In the genomic region with DNA sequence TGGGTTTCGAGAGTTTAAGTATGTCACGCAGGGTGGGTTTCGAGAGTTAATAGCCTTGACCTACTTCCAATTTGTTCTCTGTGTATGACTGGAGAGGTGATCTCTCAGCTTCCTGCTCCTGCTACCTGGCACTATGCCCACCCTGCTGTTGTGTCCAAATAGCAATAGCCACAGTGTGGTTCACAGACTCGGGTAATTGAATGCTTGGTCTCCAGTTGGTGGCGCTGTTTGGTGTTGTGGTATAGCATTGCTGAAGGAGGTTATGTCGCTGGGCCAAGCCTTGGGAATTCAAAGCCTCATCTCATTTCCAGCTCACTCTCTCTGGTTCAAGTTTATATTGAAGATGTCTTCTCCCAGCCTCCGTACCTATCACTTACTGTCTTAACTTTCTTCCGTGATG, we compare ENCODE assay signal across 9 mouse cellular contexts.
DNase-seq lines count a peak whose midpoint lies in the region; ATAC-seq lines count a peak whose summit lies in the region.
"Had no signal": no experiment of that assay in that cellular context is flagged by ENCODE, and none has a peak within 500 bp of the region (broad histone marks: within the 10 kb centered on the region; RNA-seq: fewer than 3 reads in every experiment).

No protein-coding gene starts in this region.

- DNase-seq in kidney, adult 11 months, result peak; percentile 46
- DNase-seq in ES-CJ7 (ENCODE audit: low read depth, low spot score), result peak; percentile 40
- DNase-seq in cerebellum, adult 18-20 months, result peak; percentile 84 to 85
- DNase-seq in kidney, postnatal 4 days, result peak; percentile 71 to 83
- no peak for DNase-seq in spleen, postnatal 14 days (ENCODE audit: low spot score in 2 of 2)
- DNase-seq in midbrain, embryonic 10.5 days (ENCODE audit: low spot score), result no peak
- no peak for DNase-seq in hindbrain, embryonic 10.5 days (ENCODE audit: low spot score)

- H3K27ac ChIP-seq in kidney, embryonic 14.5 days (ENCODE audit: low read depth, low read length), result no peak overlapping the region
- no peak overlapping the region for H3K27ac ChIP-seq in midbrain, embryonic 10.5 days (replicated peaks)
- H3K27ac ChIP-seq in hindbrain, embryonic 10.5 days, result no peak overlapping the region
- H3K27ac ChIP-seq: limb, embryonic 13.5 days had no signal

- 71% methylated on average over 8 of the region's 8 CpGs for WGBS in kidney, embryonic 14.5 days
- 77% methylated on average over 8 of the region's 8 CpGs for WGBS in midbrain, embryonic 10.5 days
- WGBS in hindbrain, embryonic 10.5 days, result 80% methylated on average over 8 of the region's 8 CpGs

- peaks cover 12% of the 10 kb centered on the region; the same call in 1 of the 2 replicates for H3K4me1 ChIP-seq in kidney, embryonic 14.5 days (ENCODE audit: control insufficient read depth, insufficient read depth, low read length)
- H3K4me1 ChIP-seq in midbrain, embryonic 10.5 days, result peaks cover 8% of the 10 kb centered on the region
- H3K4me1 ChIP-seq in hindbrain, embryonic 10.5 days (replicated peaks), result 0 out of 2 replicates have a peak, but pooled peaks cover 6% of the 10 kb centered on the region

- H3K9ac ChIP-seq in kidney, embryonic 14.5 days (ENCODE audit: low read depth, low read length), result no peak overlapping the region
- H3K9ac ChIP-seq: limb, embryonic 13.5 days had no signal

- no peak for ATAC-seq in kidney, embryonic 14.5 days (ENCODE audit: low FRiP score, low TSS enrichment)

- H3K9me3 ChIP-seq in kidney, embryonic 14.5 days (ENCODE audit: control insufficient read depth, low read length), result no peaks in the 10 kb centered on the region
- H3K9me3 ChIP-seq in midbrain, embryonic 10.5 days (replicated peaks), result no peaks in the 10 kb centered on the region
- H3K9me3 ChIP-seq in hindbrain, embryonic 10.5 days, result no peaks in the 10 kb centered on the region
- H3K9me3 ChIP-seq: limb, embryonic 13.5 days had no signal

- no peaks in the 10 kb centered on the region for H3K36me3 ChIP-seq in kidney, embryonic 14.5 days (ENCODE audit: control insufficient read depth, insufficient read depth, low read length)
- H3K36me3 ChIP-seq in midbrain, embryonic 10.5 days, result no peaks in the 10 kb centered on the region
- H3K36me3 ChIP-seq in hindbrain, embryonic 10.5 days, result no peaks in the 10 kb centered on the region
- H3K36me3 ChIP-seq: limb, embryonic 13.5 days had no signal

- H3K4me2 ChIP-seq in kidney, embryonic 14.5 days (replicated peaks; ENCODE audit: low read depth, low read length), result no peak overlapping the region
- H3K4me2 ChIP-seq: limb, embryonic 13.5 days had no signal

- H3K27me3 ChIP-seq in kidney, embryonic 14.5 days (ENCODE audit: control insufficient read depth, insufficient read depth, low read length), result no peaks in the 10 kb centered on the region
- no peaks in the 10 kb centered on the region for H3K27me3 ChIP-seq in midbrain, embryonic 10.5 days (ENCODE audit: low read depth, poor library complexity, severe bottlenecking)
- no peaks in the 10 kb centered on the region for H3K27me3 ChIP-seq in hindbrain, embryonic 10.5 days (ENCODE audit: insufficient read depth, poor library complexity, severe bottlenecking)
- H3K27me3 ChIP-seq: limb, embryonic 13.5 days had no signal

- H3K4me3 ChIP-seq in kidney, embryonic 14.5 days (ENCODE audit: low read length), result no peak overlapping the region
- no peak overlapping the region for H3K4me3 ChIP-seq in midbrain, embryonic 10.5 days
- H3K4me3 ChIP-seq in hindbrain, embryonic 10.5 days, result no peak overlapping the region
- H3K4me3 ChIP-seq: limb, embryonic 13.5 days had no signal

Comparison
In these comparisons a context has a peak if more than half of its experiments do, and no peak if none do; other contexts are left out.
1. DNase-seq: peak in kidney, adult 11 months (single experiment), ES-CJ7 (single experiment), cerebellum, adult 18-20 months (2 of 2) and kidney, postnatal 4 days (2 of 2); none in spleen, postnatal 14 days (0 of 2), midbrain, embryonic 10.5 days (single experiment) and hindbrain, embryonic 10.5 days (single experiment).